Mouse (Mus musculus): Measurements from ENCODE around the gene Gm20388.

- TF ChIP-seq POLR2A (IDR thresholded peaks at IDR 0.05; ENCODE audit: insufficient read depth, low read depth, low read length) (no peak), CTCF (IDR thresholded peaks at IDR 0.05; ENCODE audit: insufficient read depth, low read depth, low read length) (no peak)
These were observed 4384.3 kb downstream of the Gm20388 start for GRCm38 (mm10) chr8:124294900-124295299.

Data from olfactory bulb, adult 2 months (tissue).